Mouse (Mus musculus) hindlimb bud, embryonic 11.5 days (tissue): ENCODE measurements around the gene Auts2.

Experiments
- DNase-seq: peaks from one replicate; pipeline ENCODE4 v3.0.0-alpha.2; 2012; ENCODE audit warnings: low read depth, low spot score; ENCODE audit errors: extremely low spot score

The Auts2 gene

GRCm38 (mm10) chr5:131595730-131596129 lies 947.4 kb downstream of the Auts2 start:
- DNase-seq = no peak

GRCm38 (mm10) chr5:131594597-131594996 lies 948.5 kb downstream of the Auts2 start:
- DNase-seq = no peak

GRCm38 (mm10) chr5:131593261-131593660 lies 949.9 kb downstream of the Auts2 start:
- no peak for DNase-seq

- no peak for DNase-seq
Observed at GRCm38 (mm10) chr5:131589948-131590467, 953.1 kb downstream of the Auts2 start.

- DNase-seq = no peak
Observed at GRCm38 (mm10) chr5:131586332-131586700, 956.8 kb downstream of the Auts2 start.

GRCm38 (mm10) chr5:131585684-131586331 lies 957.3 kb downstream of the Auts2 start:
- no peak for DNase-seq

- no peak for DNase-seq
Observed at GRCm38 (mm10) chr5:131584260-131585135, 958.6 kb downstream of the Auts2 start.

- no peak for DNase-seq
Observed at GRCm38 (mm10) chr5:131581110-131582050, 961.8 kb downstream of the Auts2 start.

- DNase-seq = no peak
Observed at GRCm38 (mm10) chr5:131578737-131579136, 964.4 kb downstream of the Auts2 start.

GRCm38 (mm10) chr5:131575733-131576265 lies 967.3 kb downstream of the Auts2 start:
- DNase-seq = no peak

GRCm38 (mm10) chr5:131575086-131575514 lies 968.0 kb downstream of the Auts2 start:
- no peak for DNase-seq

GRCm38 (mm10) chr5:131574469-131575085 lies 968.6 kb downstream of the Auts2 start:
- no peak for DNase-seq

- no peak for DNase-seq
Observed at GRCm38 (mm10) chr5:131573296-131574177, 969.6 kb downstream of the Auts2 start.

- no peak for DNase-seq
Observed at GRCm38 (mm10) chr5:131566032-131566431, 977.1 kb downstream of the Auts2 start.

GRCm38 (mm10) chr5:131563630-131564252 lies 979.4 kb downstream of the Auts2 start:
- no peak for DNase-seq

GRCm38 (mm10) chr5:131560773-131561560 lies 982.2 kb downstream of the Auts2 start:
- DNase-seq = no peak

GRCm38 (mm10) chr5:131558403-131559174 lies 984.6 kb downstream of the Auts2 start:
- no peak for DNase-seq
